Mouse (Mus musculus) stomach, embryonic 14.5 days (tissue): Measurements from ENCODE around the gene Gpr158. TPM values are rescaled to one million over a fixed set of nuclear protein-coding genes. Genes with fewer than 3 reads are reported as not detected.

ENCODE experiments used
- ATAC-seq: fragments of 200-750 bp; cut with Nextera tagmentation; 2 replicates; pipeline ENCODE4 v1.8.0; 2017; ENCODE audit warnings: low read depth, moderate TSS enrichment; ENCODE audit not compliant: insufficient number of reproducible peaks, insufficient read depth, low FRiP score
- H3K27ac ChIP-seq: fragments of 300-500 bp; sonication (generic); 2 replicates; pipeline ENCODE4 v1.5.1; 2014; ENCODE audit warnings: mild to moderate bottlenecking, low read length, moderate library complexity, mixed read lengths
- H3K27me3 ChIP-seq: fragments of 300-500 bp; sonication (generic); 2 replicates; pipeline ENCODE4 v1.6.1; 2014; ENCODE audit warnings: low read length, control low read depth, mixed read lengths; ENCODE audit not compliant: control insufficient read depth, insufficient read depth
- H3K36me3 ChIP-seq: fragments of 300-500 bp; sonication (generic); 2 replicates; pipeline ENCODE4 v1.6.1; 2014; ENCODE audit warnings: mild to moderate bottlenecking, control low read depth, low read length, moderate library complexity, mixed read lengths; ENCODE audit not compliant: control insufficient read depth, insufficient read depth
- H3K4me1 ChIP-seq: fragments of 300-500 bp; sonication (generic); 2 replicates; pipeline ENCODE4 v1.6.1; 2014; ENCODE audit warnings: low read length, control low read depth, mixed read lengths; ENCODE audit not compliant: control insufficient read depth, insufficient read depth
- H3K4me2 ChIP-seq: fragments of 300-500 bp; sonication (generic); replicated peaks from 2 replicates; pipeline ENCODE4 v1.6.1; 2014; ENCODE audit warnings: low read depth, low read length, control low read depth
- H3K4me3 ChIP-seq: fragments of 300-500 bp; sonication (generic); 2 replicates; pipeline ENCODE4 v1.5.1; 2014; ENCODE audit warnings: low read depth, low read length, control low read depth
- H3K9ac ChIP-seq: fragments of 300-500 bp; sonication (generic); replicated peaks from 2 replicates; pipeline ENCODE4 v1.6.1; 2014; ENCODE audit warnings: low read depth, mild to moderate bottlenecking, control low read depth, low read length, moderate library complexity, mixed read lengths
- H3K9me3 ChIP-seq: fragments of 300-500 bp; sonication (generic); 2 replicates; pipeline ENCODE4 v1.6.1; 2016; ENCODE audit warnings: low read depth, low read length, control low read depth; ENCODE audit not compliant: control insufficient read depth
- WGBS: fragments of 180-500 bp; shearing (Covaris S2); extraction: QIAGEN DNeasy Blood & Tissue Kit; methylation state at CpG from one replicate; pipeline ENCODE4 v1.1.7; 2014; 5-methylcytosine and 5-hydroxymethylcytosine counted together
- polyA plus RNA-seq: library from polyadenylated mRNA; unstranded; fragments of >200 nt; fragmentation: Nextera tagmentation; extraction: Ambion mirVana; gene quantifications from 2 replicates; pipeline ENCODE4 v1.2.1, GENCODE M21; 2014

The Gpr158 gene
- polyA plus RNA-seq, 1 experiment from 2014 or later: 0.04 TPM

DNA sequence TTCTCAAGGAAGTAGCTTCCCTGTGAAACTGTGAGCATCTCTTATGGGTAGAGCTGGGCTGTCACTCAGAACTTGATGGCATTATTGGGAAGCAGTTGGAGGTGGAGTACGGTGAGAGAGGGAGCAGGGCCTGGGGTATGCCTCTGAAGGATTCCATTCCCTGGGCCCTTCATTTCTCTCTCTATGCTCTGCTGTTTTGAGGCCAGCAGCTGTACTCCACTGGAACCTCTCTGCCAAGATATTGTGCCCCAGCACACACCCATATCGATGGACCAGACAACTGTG is 309.4 kb downstream of the Gpr158 start:
- H3K4me2 ChIP-seq: no peak overlapping the region
- no peaks in the 10 kb centered on the region for H3K4me1 ChIP-seq
- no peak overlapping the region for H3K4me3 ChIP-seq
- no peak overlapping the region for H3K27ac ChIP-seq
- no peaks in the 10 kb centered on the region for H3K36me3 ChIP-seq
- no peaks in the 10 kb centered on the region for H3K27me3 ChIP-seq
- peak; percentile 76 for ATAC-seq
- no peaks in the 10 kb centered on the region for H3K9me3 ChIP-seq
- no peak overlapping the region for H3K9ac ChIP-seq
- 64% methylated on average over 2 of the region's 2 CpGs for WGBS

DNA sequence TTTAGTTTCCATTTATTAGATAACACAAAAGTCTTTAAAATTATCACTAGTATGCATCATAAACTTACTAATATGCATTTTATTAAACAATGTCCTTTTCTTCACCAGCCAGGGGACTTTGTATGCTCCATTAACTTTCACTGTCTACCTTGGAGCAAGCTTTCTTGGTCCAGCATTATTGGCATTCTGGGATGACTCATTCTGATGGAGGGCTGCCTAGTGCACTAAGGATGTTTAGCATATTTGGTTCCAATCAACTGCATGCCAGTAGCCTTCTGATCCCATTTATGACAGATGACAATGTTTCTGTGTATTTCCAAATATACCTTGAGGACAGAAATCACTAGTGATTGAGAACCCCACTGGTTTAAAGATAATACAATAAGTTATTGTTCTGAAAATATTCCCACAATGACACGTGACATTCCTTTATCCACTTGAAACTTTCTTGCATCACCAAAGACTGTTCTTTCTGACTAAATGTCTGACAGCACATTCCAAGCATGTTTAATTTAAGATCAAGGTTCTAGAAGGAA is 313.5 kb downstream of the Gpr158 start:
- no peak overlapping the region for H3K27ac ChIP-seq
- no peaks in the 10 kb centered on the region for H3K9me3 ChIP-seq
- H3K4me1 ChIP-seq: no peaks in the 10 kb centered on the region
- ATAC-seq: no peak
- H3K27me3 ChIP-seq: no peaks in the 10 kb centered on the region
- H3K4me3 ChIP-seq: no peak overlapping the region
- 71% methylated on average over 1 of the region's 1 CpGs for WGBS
- H3K4me2 ChIP-seq: no peak overlapping the region
- H3K9ac ChIP-seq: no peak overlapping the region
- no peaks in the 10 kb centered on the region for H3K36me3 ChIP-seq

DNA sequence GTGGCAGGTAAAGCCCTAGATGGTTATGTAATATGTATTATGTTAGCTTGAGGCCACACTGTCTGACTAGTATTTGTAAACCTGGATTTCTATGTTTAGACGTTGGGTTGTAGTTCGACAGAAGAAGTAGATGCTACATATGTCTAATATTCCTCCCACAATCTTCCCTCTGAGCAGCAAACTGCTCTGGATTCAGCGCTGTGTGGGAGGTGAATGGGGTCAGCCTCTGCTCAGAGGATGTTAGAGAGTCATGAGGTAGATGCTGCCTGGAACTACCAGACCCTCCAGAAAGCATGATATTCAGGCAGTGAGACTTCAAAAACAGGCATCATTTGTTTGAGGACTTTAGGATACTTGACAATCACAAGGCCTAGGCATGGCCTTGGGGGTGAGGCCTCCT is 317.4 kb downstream of the Gpr158 start:
- ATAC-seq: no peak
- WGBS: 77% methylated on average over 3 of the region's 3 CpGs

DNA sequence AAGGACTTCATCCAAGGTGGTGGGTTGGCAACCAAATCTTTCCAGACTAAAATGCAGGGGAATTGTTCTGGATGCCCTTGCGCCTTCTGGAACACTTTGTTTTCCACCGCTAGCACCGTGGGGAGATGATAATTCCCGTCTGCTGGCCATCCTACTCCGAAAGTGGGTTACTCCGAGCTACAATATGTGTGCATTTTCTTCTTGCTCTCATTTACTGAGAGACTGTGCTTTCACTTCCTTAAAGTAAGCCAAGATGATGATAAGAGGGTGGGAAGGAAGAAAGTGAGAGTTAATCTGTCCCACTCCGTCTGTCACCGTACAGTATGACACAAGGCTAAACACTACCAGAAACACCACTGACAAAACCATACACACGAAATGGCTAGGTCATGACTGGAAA is 325.8 kb downstream of the Gpr158 start:
- Histone ChIP-seq H3K4me3 (no peak overlapping the region), H3K27ac (no peak overlapping the region), H3K27me3 (no peaks in the 10 kb centered on the region), H3K9me3 (no peaks in the 10 kb centered on the region), H3K4me1 (no peaks in the 10 kb centered on the region), H3K9ac (no peak overlapping the region), H3K4me2 (no peak overlapping the region), H3K36me3 (no peaks in the 10 kb centered on the region)
- 83% methylated on average over 9 of the region's 9 CpGs for WGBS
- no peak for ATAC-seq

More for the DNA sequence above, 317.4 kb downstream of the Gpr158 start:
- H3K27me3 ChIP-seq: no peaks in the 10 kb centered on the region
- no peaks in the 10 kb centered on the region for H3K9me3 ChIP-seq
- no peaks in the 10 kb centered on the region for H3K36me3 ChIP-seq
- no peak overlapping the region for H3K4me2 ChIP-seq
- H3K4me1 ChIP-seq: no peaks in the 10 kb centered on the region
- no peak overlapping the region for H3K27ac ChIP-seq
- no peak overlapping the region for H3K9ac ChIP-seq
- no peak overlapping the region for H3K4me3 ChIP-seq

DNA sequence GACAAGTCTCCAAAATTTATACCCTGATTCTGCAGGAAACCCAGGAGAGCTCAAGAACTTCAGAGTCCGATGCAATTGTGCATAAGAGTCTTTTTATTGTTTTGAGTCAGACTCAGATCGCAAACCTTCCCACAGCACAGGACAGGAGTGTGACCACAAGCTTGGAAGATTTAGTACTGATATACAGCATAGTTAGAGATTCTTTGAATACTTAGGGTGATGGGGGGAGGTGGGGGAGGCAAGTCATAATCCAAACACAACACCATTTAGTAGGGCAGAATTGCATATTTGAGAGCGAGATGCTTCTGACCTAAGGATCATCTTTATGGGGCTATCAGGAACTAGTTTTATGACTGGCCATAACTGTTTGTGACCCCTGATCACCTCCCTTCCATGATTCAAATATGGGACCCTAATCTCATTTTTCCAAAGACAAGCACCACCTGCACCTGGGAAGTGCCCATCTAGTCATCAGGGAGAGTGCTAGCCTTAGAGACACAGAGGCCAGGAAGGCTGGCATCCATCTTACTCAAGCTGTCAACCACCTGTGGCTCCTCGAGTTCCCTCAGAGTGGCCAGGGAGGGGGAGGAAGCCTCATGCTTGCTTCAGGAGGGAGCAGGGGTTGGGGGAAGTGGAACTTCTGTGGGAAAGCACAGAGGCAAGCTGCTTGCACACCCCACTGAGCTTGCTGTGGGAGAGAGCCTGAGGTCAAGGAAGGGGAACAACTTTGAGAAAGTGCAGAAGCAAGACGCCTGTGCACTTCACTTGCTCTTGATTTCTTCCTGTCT is 326.7 kb downstream of the Gpr158 start:
- Histone ChIP-seq H3K4me3 (no peak overlapping the region), H3K36me3 (no peaks in the 10 kb centered on the region), H3K4me1 (no peaks in the 10 kb centered on the region), H3K9me3 (no peaks in the 10 kb centered on the region), H3K27me3 (no peaks in the 10 kb centered on the region), H3K4me2 (no peak overlapping the region), H3K9ac (no peak overlapping the region), H3K27ac (no peak overlapping the region)
- WGBS: 43% methylated on average over 5 of the region's 5 CpGs
- ATAC-seq: 0 out of 2 replicates have a peak, but pooled peaks have one; percentile 37

DNA sequence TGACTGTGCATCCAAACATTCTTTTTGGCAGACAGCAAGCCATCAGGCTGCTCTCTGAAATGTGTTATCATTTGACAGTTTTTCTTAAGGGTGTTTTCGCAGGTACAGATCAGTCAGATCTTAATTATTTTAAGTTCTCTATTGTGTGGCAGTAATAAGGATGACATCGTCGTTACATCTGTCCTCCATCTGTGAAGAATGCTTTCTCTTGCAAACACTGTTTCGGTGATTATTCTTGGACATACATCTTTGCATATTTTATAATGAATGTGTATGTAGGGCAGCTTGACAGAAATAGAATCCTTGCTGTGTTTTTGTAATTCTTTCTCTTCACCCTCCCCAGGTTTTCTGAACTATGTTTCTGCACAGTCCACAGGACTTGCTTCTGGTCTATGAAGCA is 360.7 kb downstream of the Gpr158 start:
- Histone ChIP-seq H3K9ac (no peak overlapping the region), H3K4me1 (no peaks in the 10 kb centered on the region), H3K4me2 (no peak overlapping the region), H3K4me3 (no peak overlapping the region), H3K27me3 (no peaks in the 10 kb centered on the region), H3K36me3 (no peaks in the 10 kb centered on the region), H3K27ac (no peak overlapping the region), H3K9me3 (no peaks in the 10 kb centered on the region)
- WGBS: 86% methylated on average over 4 of the region's 4 CpGs
- ATAC-seq: no peak

DNA sequence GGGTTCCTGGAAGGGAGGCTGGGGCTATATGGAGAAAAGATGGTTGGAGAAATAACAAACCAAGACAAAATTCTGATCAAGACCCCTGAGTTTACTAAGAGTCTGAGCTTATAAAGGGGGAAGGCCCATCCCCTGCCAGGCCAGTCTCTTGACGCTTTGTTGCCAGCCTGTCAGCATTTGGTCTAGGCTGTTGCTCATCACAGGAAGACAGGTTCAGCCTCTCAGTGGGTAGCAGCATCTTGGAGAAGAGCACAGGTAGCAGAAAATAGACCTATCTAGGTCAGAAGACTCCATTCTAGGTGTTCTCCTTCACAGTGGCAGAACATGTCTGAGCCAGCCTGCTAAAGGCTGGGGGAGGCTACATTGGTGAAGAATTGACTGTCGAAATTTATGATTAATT is 416.4 kb downstream of the Gpr158 start:
- ATAC-seq: no peak
- Histone ChIP-seq H3K4me1 (no peaks in the 10 kb centered on the region), H3K4me2 (no peak overlapping the region), H3K27ac (no peak overlapping the region), H3K9ac (no peak overlapping the region), H3K4me3 (no peak overlapping the region), H3K9me3 (no peaks in the 10 kb centered on the region), H3K27me3 (no peaks in the 10 kb centered on the region), H3K36me3 (no peaks in the 10 kb centered on the region)
- WGBS: 91% methylated on average over 2 of the region's 2 CpGs

DNA sequence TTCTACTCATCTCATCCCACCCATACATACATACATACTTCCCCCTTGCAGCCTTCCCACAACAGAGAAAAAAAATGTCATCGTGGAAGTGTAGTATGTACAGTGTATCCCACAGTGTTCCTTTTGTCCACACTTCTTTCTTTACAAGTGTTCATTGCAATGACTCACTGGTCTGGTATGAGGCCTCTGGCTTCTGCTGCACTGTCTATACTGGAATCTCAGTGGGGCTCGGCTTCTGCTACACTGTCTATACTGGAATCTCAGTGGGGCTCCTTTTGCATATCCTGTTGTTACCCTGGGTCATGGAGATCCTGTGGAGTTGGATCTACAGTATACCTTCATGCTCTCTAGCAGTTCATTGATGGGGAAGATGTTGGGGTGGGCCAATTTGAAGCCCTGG is 425.8 kb downstream of the Gpr158 start:
- no peak overlapping the region for H3K4me3 ChIP-seq
- H3K4me2 ChIP-seq: no peak overlapping the region
- H3K9me3 ChIP-seq: no peaks in the 10 kb centered on the region
- H3K36me3 ChIP-seq: no peaks in the 10 kb centered on the region
- H3K27me3 ChIP-seq: no peaks in the 10 kb centered on the region
- ATAC-seq: no peak
- WGBS: 73% methylated on average over 2 of the region's 2 CpGs
- no peak overlapping the region for H3K27ac ChIP-seq
- H3K4me1 ChIP-seq: no peaks in the 10 kb centered on the region
- H3K9ac ChIP-seq: no peak overlapping the region

DNA sequence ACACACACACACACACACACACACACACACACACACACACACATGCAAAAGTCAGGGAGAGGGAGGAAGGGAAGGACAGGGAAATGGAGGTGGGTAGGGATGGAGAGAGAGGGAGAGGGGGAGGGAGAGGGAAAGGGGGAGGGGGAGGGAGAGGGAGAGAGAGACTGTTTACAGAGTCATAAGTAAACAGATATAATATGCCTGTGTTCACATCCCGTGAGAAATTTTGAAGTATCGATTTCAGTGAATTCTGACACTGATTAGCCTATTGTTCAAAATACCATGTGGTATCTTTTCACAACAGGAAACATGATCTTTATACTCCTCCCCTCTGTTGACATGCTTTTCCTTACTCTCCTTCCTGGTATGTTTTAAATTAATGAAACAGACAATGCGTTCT is 432.3 kb downstream of the Gpr158 start:
- Histone ChIP-seq H3K4me3 (no peak overlapping the region), H3K36me3 (no peaks in the 10 kb centered on the region), H3K27me3 (no peaks in the 10 kb centered on the region), H3K9ac (no peak overlapping the region), H3K4me2 (no peak overlapping the region), H3K9me3 (no peaks in the 10 kb centered on the region), H3K27ac (no peak overlapping the region), H3K4me1 (no peaks in the 10 kb centered on the region)
- WGBS: 59% methylated on average over 3 of the region's 3 CpGs
- no peak for ATAC-seq
